Mouse (Mus musculus) lung, postnatal 36 days (tissue): ENCODE results near the gene Selenom.

Source experiments
- DNase-seq: peaks from one replicate; pipeline ENCODE4 v3.0.0; 2022; ENCODE audit warnings: mixed read lengths

Gene Selenom

GRCm38 (mm10) chr11:3554976-3555375 lies 40.5 kb downstream of the Selenom start:
- no peak for DNase-seq

- no peak for DNase-seq
Observed at GRCm38 (mm10) chr11:3557852-3558251, 43.4 kb downstream of the Selenom start.

DNA sequence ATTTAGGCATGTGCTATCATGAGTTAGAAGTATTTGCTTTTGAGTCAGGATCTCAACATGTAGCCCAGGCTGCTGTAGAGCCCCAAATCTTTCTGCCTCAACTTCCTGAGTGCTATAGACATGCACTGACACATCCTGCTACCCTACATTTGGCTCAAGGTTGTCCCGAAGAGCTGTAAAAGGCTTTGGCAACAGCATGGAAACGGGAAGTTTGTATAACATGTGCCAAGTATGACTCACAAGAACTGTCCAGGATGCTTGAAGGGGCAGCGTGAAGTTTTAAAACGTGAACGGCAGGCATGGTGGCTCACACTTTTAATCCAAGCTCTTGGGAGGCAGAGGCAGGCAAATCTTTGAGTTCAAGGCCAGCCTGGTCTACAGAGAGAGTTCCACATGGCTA lies 45.7 kb downstream of the Selenom start:
- peak; percentile 74 for DNase-seq

DNA sequence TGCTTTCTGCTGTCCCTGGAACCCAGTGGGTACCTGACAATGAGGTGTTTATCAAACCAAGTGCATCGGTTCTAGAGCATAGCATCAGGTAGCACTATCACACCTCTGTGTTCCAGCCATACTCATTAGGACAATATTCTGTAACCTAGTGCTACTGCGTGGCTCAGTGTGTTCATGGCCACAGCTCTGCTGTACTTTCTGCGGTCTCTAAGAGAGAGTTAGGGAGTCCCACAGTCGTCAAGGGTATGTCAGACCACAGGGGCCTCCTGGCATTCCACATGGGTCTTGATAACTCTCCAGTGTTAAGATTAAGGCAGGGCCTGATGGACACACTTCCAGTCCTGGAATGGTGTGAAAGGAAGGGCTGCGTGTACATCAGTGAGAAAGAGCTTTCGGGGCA lies 49.4 kb downstream of the Selenom start:
- no peak for DNase-seq

- no peak for DNase-seq
Observed at GRCm38 (mm10) chr11:3564451-3564850, 50.0 kb downstream of the Selenom start.

GRCm38 (mm10) chr11:3566018-3566417 lies 51.5 kb downstream of the Selenom start:
- peak; percentile 72 for DNase-seq
